Mouse (Mus musculus): ENCODE measurements at regions not wholly inside any gene's neighbourhood (a gene's known extent, or its start where the extent isn't known, plus 50 kb on each side); places are given as distances from the start of the nearest gene placed in this dataset.

DNA sequence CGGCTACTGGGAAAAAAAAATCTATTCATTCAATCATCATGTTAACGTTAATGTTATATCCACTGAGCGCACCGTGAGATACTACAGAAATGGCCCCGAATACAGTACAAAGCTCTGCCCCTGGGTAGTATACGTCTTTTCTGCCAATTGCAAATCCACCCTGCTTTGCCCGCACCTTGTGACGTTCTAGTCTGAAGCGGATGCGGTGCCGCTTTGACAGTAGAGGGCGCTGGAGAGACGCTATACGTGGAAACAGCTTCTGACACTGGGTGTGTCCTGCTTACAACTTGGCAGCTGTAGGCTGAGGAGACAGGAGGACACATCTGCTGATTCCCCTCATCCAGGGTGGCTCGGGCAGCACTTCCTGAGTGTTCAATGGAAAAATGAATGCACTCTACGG lies 76.1 kb upstream of the Lmcd1 start:
- Histone ChIP-seq H3K4me3 (peak overlapping the region; percentile 23), H3K4me1 (0 out of 2 replicates have a peak, but pooled peaks cover 5% of the 10 kb centered on the region), H3K9me3 (no peaks in the 10 kb centered on the region), H3K27me3 (replicated peaks) (no peaks in the 10 kb centered on the region), H3K27ac (no peak overlapping the region), H3K36me3 (replicated peaks) (no peaks in the 10 kb centered on the region), H3K9ac (0 out of 2 replicates have a peak overlapping the region, but pooled peaks have one; percentile 14), H3K4me2 (peak overlapping the region; percentile 43)
- 9% methylated on average over 16 of the region's 16 CpGs for WGBS
- peak; percentile 77 for ATAC-seq (replicated peaks)

DNA sequence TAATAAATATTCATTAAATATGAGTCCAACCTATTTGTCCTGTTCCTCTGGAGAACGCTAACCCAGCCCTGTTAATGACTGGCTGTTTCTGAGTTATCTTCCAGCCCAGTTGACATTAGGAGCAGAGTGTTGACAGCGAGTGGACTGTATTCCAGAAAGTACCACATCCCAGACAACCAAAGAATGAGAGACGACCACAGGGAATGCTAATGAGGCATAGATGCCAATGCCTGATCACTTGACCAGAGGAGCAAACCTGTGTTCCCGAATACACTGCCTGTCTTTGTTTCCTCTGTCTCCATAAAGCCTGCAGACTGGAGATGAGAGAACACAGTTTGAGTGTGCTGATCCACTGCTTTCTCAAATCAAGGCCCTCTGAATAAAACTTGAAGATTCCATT lies 74.3 kb upstream of the Lmcd1 start:
- no peaks in the 10 kb centered on the region for H3K36me3 ChIP-seq (replicated peaks)

DNA sequence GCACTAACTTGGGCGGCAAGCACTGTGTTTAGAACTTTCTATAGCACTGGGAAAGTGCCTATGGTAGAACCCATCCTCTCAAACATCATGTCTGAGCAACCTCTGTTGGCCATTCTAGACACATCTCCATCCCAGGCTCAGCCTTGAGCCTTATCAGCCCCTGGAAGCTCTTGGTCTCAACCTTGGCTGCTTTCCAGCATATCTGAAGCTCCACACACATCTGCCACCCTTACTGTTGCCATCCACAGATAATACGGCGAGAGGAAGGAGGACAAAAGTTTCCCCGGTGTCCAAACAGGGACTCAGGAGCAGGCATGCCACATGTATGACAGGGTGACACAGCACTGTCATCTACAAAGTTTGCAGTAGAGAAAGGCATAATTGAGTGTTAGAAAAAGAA lies 71.4 kb upstream of the Lmcd1 start:
- Histone ChIP-seq H3K9ac (no peak overlapping the region), H3K4me1 (0 out of 2 replicates have a peak, but pooled peaks cover 5% of the 10 kb centered on the region), H3K36me3 (replicated peaks) (no peaks in the 10 kb centered on the region), H3K9me3 (no peaks in the 10 kb centered on the region), H3K27ac (no peak overlapping the region), H3K4me3 (no peak overlapping the region), H3K4me2 (no peak overlapping the region), H3K27me3 (replicated peaks) (no peaks in the 10 kb centered on the region)
- 79% methylated on average over 4 of the region's 4 CpGs for WGBS
- no peak for ATAC-seq (replicated peaks)

More for the DNA sequence above, 74.3 kb upstream of the Lmcd1 start:
- H3K9ac ChIP-seq = no peak overlapping the region
- H3K4me3 ChIP-seq = no peak overlapping the region
- H3K4me1 ChIP-seq = 0 out of 2 replicates have a peak, but pooled peaks cover 5% of the 10 kb centered on the region
- ATAC-seq (replicated peaks) = no peak
- H3K4me2 ChIP-seq = no peak overlapping the region
- H3K9me3 ChIP-seq = no peaks in the 10 kb centered on the region
- WGBS = 74% methylated on average over 4 of the region's 4 CpGs
- H3K27ac ChIP-seq = no peak overlapping the region
- no peaks in the 10 kb centered on the region for H3K27me3 ChIP-seq (replicated peaks)

DNA sequence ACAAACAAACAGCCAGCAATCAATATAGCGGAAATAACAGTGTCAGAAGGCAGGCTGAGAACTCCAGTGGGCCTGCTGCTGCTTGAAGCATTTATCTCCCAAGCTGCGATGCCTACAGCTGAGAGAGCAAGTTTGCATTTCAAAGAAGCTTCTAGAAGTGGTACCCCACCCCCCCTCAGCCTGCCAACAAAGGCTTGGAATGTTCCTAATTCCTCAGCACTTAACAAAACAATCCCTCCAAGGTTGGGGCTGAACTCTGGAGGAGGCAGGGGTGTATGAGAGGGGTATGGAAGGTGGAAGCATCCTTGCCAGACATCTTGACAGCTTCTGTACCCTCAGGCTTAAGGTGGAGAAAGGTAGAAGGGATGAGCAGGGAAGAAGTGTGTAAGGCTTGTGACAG lies 70.2 kb upstream of the Lmcd1 start:
- Histone ChIP-seq H3K9ac (no peak overlapping the region), H3K27ac (no peak overlapping the region), H3K36me3 (replicated peaks) (no peaks in the 10 kb centered on the region), H3K4me1 (no peaks in the 10 kb centered on the region), H3K9me3 (no peaks in the 10 kb centered on the region), H3K27me3 (replicated peaks) (no peaks in the 10 kb centered on the region), H3K4me2 (no peak overlapping the region), H3K4me3 (no peak overlapping the region)
- WGBS = 18% methylated on average over 2 of the region's 2 CpGs
- no peak for ATAC-seq (replicated peaks)

DNA sequence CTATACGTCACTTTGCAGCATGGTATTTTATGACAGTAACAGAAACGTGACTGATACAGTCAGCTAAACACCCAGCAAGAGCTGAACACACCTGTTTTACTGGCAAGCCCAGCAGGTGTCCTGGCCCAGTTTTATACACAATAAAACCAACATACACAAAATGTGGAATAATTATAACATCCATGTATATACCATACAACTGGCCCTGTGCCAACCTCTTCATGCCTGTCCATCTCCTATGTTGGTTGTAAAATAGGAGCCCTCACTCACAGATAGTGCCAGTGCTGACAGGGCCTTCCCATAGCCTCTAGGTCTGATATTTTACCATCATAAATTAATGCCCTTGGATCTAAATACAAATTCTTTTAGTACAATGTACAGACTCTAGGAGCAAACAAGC lies 68.6 kb upstream of the Lmcd1 start:
- no peaks in the 10 kb centered on the region for H3K9me3 ChIP-seq
- H3K4me1 ChIP-seq = peaks cover under 1% of the 10 kb centered on the region; the same call in 1 of the 2 replicates
- H3K27me3 ChIP-seq (replicated peaks) = no peaks in the 10 kb centered on the region
- no peak overlapping the region for H3K9ac ChIP-seq
- H3K36me3 ChIP-seq (replicated peaks) = no peaks in the 10 kb centered on the region
- ATAC-seq (replicated peaks) = no peak
- H3K4me2 ChIP-seq = no peak overlapping the region
- no peak overlapping the region for H3K4me3 ChIP-seq
- 90% methylated on average over 2 of the region's 2 CpGs for WGBS
- H3K27ac ChIP-seq = no peak overlapping the region

DNA sequence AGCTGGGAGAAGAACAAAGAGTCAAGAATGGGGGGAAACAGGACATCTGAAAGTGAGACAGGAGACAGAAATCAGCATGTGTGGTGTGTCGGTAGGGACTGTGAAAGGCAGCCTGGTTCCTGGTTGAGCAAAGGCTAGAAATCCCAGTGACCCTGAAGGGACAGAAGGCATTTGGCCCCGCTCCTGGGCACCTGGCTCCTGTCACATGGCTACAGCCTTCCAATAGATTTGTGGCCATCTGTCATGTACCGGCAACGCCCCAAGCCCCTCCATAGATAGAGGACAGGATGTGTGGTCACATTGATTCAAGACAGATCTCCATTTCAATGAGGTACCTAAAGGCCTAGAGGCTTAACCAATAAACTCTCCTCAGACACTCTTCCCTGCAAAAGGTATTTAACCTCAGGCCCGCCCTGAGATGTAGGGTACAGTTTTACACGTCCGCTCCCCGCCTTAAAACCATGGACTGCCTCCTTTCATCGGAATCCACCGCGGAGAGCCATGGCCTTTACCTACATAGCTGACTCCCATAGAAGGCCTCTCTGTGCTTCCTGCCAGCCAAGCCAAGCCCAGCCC lies 68.0 kb upstream of the Lmcd1 start:
- no peak overlapping the region for H3K9ac ChIP-seq
- no peaks in the 10 kb centered on the region for H3K27me3 ChIP-seq (replicated peaks)
- H3K4me1 ChIP-seq = peaks cover 6% of the 10 kb centered on the region
- no peaks in the 10 kb centered on the region for H3K36me3 ChIP-seq (replicated peaks)
- no peak overlapping the region for H3K4me2 ChIP-seq
- no peak for ATAC-seq (replicated peaks)
- no peak overlapping the region for H3K4me3 ChIP-seq
- WGBS = 85% methylated on average over 11 of the region's 11 CpGs
- H3K9me3 ChIP-seq = no peaks in the 10 kb centered on the region
- H3K27ac ChIP-seq = no peak overlapping the region

DNA sequence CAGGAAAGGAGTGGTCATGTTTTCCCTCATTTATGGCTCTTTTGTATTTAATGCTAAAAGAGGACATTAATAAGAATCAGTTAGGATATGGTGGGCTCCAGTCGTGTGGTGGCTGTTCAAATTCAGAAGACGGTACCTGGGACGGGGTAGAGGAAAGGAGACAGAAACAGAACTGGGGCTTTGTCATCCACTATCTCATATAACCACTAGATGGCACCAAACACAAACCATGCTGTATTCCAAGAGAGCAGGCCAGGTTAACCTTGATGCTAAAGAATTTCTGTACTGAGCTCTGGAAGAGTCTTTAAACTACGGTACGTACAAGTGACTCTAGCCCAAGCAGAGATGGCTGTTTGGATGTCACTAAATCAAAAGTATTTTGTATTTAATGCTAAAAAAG lies 66.3 kb upstream of the Lmcd1 start:
- H3K36me3 ChIP-seq (replicated peaks) = no peaks in the 10 kb centered on the region
- peaks cover 10% of the 10 kb centered on the region for H3K4me1 ChIP-seq
- H3K27me3 ChIP-seq (replicated peaks) = no peaks in the 10 kb centered on the region
- ATAC-seq (replicated peaks) = peak; percentile 48
- no peak overlapping the region for H3K4me3 ChIP-seq
- H3K9ac ChIP-seq = no peak overlapping the region
- 42% methylated on average over 5 of the region's 5 CpGs for WGBS
- H3K4me2 ChIP-seq = no peak overlapping the region
- H3K27ac ChIP-seq = no peak overlapping the region
- H3K9me3 ChIP-seq = no peaks in the 10 kb centered on the region

DNA sequence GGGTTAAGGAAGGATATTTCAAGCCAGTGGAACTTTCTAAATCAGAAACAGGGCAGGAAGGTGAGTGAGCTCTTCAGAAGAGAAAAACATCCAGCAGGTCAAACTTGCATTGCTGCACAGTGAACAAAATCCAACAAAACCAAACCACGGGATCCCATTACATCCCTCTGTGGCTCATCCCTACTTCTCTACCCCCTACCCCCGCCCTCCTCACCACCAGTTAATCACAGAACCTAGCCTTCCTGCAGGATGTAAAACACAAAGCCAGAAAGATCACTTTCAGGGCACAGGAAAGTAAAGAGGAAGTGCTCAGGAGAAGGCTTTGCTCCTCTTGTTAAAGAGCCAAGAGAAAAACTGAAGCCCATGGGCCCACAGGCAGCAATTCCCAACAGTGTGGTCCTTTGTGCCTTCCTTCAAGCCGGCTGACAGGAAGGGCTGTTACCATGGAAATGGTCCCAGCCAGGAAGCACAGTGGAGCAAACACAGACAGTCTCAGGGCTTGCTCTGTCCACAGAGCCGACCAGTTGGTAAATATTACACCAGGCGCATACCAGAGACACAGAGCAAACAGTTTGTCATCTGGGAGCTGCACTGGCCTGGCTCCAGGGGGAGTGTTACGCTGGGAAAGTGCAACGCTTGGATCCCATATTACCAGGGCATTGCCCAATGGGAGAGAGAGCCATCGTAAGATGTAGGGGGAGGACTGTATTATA lies 63.2 kb upstream of the Lmcd1 start:
- Histone ChIP-seq H3K27ac (peak overlapping the region; percentile 65), H3K9ac (no peak overlapping the region), H3K27me3 (replicated peaks) (no peaks in the 10 kb centered on the region), H3K9me3 (no peaks in the 10 kb centered on the region), H3K4me3 (no peak overlapping the region), H3K4me2 (no peak overlapping the region), H3K36me3 (replicated peaks) (no peaks in the 10 kb centered on the region), H3K4me1 (peaks cover 10% of the 10 kb centered on the region)
- peak; percentile 87 for ATAC-seq (replicated peaks)
- 36% methylated on average over 8 of the region's 8 CpGs for WGBS

DNA sequence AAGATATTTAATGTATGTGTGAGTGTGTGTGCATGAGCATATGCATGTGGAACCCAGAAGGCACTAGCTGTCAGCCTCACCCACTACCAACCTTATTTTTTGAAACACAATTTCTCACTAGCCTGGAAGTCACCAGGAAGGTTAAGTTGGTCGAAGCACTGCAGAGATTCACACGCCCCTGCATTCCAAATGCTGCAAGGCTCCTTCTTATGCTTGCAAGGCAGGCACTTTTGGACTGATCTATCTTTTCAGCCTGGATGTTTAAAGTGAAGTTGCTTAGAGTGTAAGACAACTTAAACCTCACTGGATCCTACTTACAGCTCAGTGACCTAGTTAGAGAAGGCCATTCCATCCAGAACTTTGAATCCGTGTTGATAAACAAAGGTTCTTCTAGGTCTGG lies 56.7 kb upstream of the Lmcd1 start:
- H3K27me3 ChIP-seq (replicated peaks) = no peaks in the 10 kb centered on the region
- no peak overlapping the region for H3K4me2 ChIP-seq
- H3K4me3 ChIP-seq = no peak overlapping the region
- H3K4me1 ChIP-seq = peaks cover 9% of the 10 kb centered on the region
- no peak overlapping the region for H3K27ac ChIP-seq
- H3K9ac ChIP-seq = no peak overlapping the region
- no peaks in the 10 kb centered on the region for H3K9me3 ChIP-seq
- H3K36me3 ChIP-seq (replicated peaks) = no peaks in the 10 kb centered on the region
- no peak for ATAC-seq (replicated peaks)
- WGBS = 92% methylated on average over 3 of the region's 3 CpGs

DNA sequence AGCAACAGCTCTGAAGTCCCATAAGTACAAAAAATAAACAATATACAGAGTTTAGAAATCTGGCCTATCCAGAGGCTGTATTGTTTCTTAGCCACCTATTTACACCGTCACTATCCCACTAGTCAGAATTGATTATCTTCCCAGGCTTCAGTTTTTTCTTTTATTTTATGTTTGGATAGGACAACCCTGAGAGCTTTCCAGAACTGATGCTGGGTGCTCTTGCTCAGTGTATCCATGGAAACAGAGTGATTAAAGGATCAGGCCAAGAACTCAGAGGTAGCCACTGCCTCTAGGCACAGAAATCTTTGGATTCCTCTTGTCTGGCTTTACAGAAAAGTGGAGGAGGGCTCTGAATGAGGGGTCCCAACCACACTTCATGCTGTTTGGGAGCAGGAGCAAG lies 55.3 kb upstream of the Lmcd1 start:
- 31% methylated on average over 1 of the region's 1 CpGs for WGBS
- ATAC-seq (replicated peaks) = peak; percentile 82
- no peaks in the 10 kb centered on the region for H3K27me3 ChIP-seq (replicated peaks)
- no peak overlapping the region for H3K4me2 ChIP-seq
- no peak overlapping the region for H3K4me3 ChIP-seq
- H3K27ac ChIP-seq = peak overlapping the region; percentile 25; the same call in 1 of the 2 replicates
- H3K4me1 ChIP-seq = peaks cover 9% of the 10 kb centered on the region
- H3K9me3 ChIP-seq = no peaks in the 10 kb centered on the region
- H3K9ac ChIP-seq = no peak overlapping the region
- H3K36me3 ChIP-seq (replicated peaks) = no peaks in the 10 kb centered on the region

DNA sequence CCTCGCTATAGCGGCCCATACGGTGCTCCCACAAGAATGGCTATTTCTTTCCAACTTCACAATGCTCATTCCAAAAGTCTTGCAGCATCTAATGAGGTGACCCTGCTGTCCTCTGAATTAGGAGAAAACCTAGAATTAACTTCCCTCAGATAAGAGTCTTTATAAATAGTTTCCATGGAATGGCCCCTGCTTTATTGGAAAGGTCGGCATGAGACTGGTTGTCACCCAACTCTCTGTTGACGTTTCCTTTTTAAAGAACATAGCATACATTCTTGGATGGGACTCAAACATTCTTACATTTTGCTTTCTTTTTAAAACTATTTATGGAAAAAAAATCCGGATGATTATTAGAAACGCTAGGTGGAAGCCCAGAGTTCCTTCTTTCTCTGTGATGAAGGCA lies 53.9 kb upstream of the Lmcd1 start:
- H3K27ac ChIP-seq = no peak overlapping the region
- no peak overlapping the region for H3K4me2 ChIP-seq
- H3K27me3 ChIP-seq (replicated peaks) = no peaks in the 10 kb centered on the region
- H3K36me3 ChIP-seq (replicated peaks) = no peaks in the 10 kb centered on the region
- no peak overlapping the region for H3K9ac ChIP-seq
- H3K4me1 ChIP-seq = peaks cover 9% of the 10 kb centered on the region
- ATAC-seq (replicated peaks) = no peak
- no peaks in the 10 kb centered on the region for H3K9me3 ChIP-seq
- H3K4me3 ChIP-seq = no peak overlapping the region
- WGBS = 91% methylated on average over 7 of the region's 7 CpGs

DNA sequence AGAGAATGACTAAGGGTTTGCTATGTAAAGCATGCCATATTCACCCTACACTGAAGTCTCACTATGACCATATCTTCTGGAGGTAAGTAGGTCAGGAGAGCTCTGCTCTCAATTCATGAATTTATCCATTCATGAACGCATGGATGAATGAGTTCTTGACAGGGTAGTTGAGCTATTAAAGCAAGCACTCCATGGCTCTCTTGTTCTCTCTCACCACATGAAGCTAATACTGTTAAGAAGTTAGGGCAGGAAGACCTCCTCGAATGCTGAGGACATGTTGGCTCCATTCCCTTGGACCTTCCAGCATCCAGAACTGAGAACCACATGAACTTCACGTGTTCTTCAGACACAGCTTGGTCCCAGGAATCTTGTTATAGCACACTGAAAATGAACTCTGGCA lies 53.4 kb upstream of the Lmcd1 start:
- Histone ChIP-seq H3K27ac (no peak overlapping the region), H3K4me2 (no peak overlapping the region), H3K9me3 (no peaks in the 10 kb centered on the region), H3K36me3 (replicated peaks) (no peaks in the 10 kb centered on the region), H3K4me1 (peaks cover 9% of the 10 kb centered on the region), H3K27me3 (replicated peaks) (no peaks in the 10 kb centered on the region), H3K4me3 (no peak overlapping the region), H3K9ac (no peak overlapping the region)
- WGBS = 73% methylated on average over 3 of the region's 3 CpGs
- ATAC-seq (replicated peaks) = no peak

DNA sequence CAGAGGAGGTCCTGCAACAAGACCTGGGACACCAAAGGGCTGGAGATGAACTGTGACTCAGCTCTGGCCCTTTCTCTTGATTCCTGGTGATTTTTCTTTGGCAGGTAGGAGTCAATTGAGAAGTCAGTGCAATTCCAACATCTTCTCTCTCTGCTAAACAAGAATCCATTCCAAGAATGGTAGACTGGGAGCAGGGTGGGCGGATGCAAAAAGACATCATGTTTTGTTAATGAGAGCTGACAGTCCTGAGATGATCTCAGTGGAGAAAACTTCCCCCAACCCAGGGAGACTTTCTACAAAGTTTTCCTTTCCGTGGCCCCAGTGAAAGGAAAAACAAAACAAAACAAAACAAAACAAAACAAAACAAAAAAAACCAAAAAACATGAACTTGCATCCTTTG lies 52.2 kb upstream of the Lmcd1 start:
- H3K4me2 ChIP-seq = no peak overlapping the region
- no peaks in the 10 kb centered on the region for H3K36me3 ChIP-seq (replicated peaks)
- H3K9me3 ChIP-seq = no peaks in the 10 kb centered on the region
- no peak overlapping the region for H3K4me3 ChIP-seq
- H3K27me3 ChIP-seq (replicated peaks) = no peaks in the 10 kb centered on the region
- no peak for ATAC-seq (replicated peaks)
- no peak overlapping the region for H3K27ac ChIP-seq
- 82% methylated on average over 2 of the region's 2 CpGs for WGBS
- no peak overlapping the region for H3K9ac ChIP-seq
- peaks cover 9% of the 10 kb centered on the region for H3K4me1 ChIP-seq

Measured in midbrain, embryonic 15.5 days (tissue).